Mouse (Mus musculus) G1E (cell line): Measurements from ENCODE around the gene Bpifa6.

Experiments used
- CTCF ChIP-seq: IDR thresholded peaks from 2 replicates; pipeline ENCODE4 v1.5.1; 2012; ENCODE audit warnings: low read depth, low read length, inconsistent platforms, mixed read lengths
- GATA1 ChIP-seq: IDR thresholded peaks from 2 replicates; pipeline ENCODE4 v1.6.1; 2012; ENCODE audit warnings: borderline replicate concordance, low read length, inconsistent platforms, mixed read lengths
- GATA2 ChIP-seq: IDR thresholded peaks from 2 replicates; pipeline ENCODE4 v1.6.1; 2012; ENCODE audit warnings: low read depth, low read length, inconsistent platforms, borderline replicate concordance
- POLR2AphosphoS5 ChIP-seq: IDR thresholded peaks from 2 replicates; pipeline ENCODE4 v1.6.1; 2012; ENCODE audit warnings: low read depth, low read length, inconsistent platforms; ENCODE audit not compliant: insufficient replicate concordance
- TAL1 ChIP-seq: conservative IDR thresholded peaks from 2 replicates; pipeline ENCODE4 v1.6.1; 2012; ENCODE audit warnings: low read depth, low read length, inconsistent platforms, mixed read lengths

DNA sequence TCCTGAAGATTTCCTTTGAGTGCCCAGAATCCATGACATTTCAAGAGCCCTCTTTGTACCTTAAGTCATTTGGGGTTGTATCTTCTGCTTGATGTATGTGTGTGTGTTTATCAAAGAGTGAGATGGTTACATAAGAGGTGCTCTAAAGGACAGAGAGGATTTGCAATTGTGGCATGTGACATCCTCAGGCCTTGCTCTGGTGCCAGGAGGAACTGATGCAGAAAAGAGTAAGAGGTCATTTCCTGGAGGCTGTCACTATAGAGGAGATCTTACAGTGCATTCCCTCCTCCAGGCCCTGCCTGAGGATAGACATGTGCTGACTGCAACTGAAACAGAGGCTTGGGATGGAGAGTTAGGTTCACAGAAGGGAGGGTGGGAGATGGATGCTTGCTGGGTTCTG lies 26.3 kb downstream of the Bpifa6 start:
- TF ChIP-seq CTCF (no peak), GATA1 (no peak), POLR2AphosphoS5 (no peak), TAL1 (no peak), GATA2 (no peak)
